In the genomic region with DNA sequence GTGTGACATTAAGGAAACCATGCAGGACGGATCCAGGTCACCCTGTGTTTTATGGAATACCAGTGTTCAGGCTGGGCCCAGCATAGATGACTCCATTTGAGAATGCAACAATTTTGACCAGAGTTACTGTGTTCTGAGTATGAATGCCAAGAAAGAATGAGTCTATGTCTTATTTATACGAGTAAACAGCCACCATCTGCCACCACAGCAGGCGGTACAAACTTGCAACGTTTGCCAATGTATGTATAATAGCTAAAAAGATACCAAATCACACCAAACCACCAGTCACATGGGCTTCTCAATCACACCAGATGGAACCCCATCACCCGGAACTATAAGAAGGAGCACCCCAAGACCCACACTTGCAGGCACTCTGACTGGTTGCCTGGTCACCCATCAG, we compare ENCODE assay signal across 15 mouse cellular contexts.
A peak's percentile ranks its signal among the peaks of the same experiment; 100 is the strongest.
DNase-seq lines count a peak whose midpoint lies in the region; ATAC-seq lines count a peak whose summit lies in the region.
"Had no signal": no experiment of that assay in that cellular context is flagged by ENCODE, and none has a peak within 500 bp of the region (broad histone marks: within the 10 kb centered on the region; RNA-seq: fewer than 3 reads in every experiment).

No protein-coding gene starts in this region.

- peak; percentile 18 for DNase-seq in right cerebral cortex, adult 18-20 months
- no peak for DNase-seq in right cerebral cortex, postnatal 4 days
- DNase-seq in layer of hippocampus, adult 18-20 months (ENCODE audit: low spot score in 2 of 2): peak; percentile 65 to 87
- peak; percentile 42 to 61 for DNase-seq in left cerebral cortex, postnatal 25 days (ENCODE audit: low spot score in 2 of 2)
- DNase-seq in urinary bladder, adult 2 months (ENCODE audit: low spot score): no peak
- no peak for DNase-seq in gastrocnemius, adult 8-10 months (ENCODE audit: low spot score in 2 of 2)
- DNase-seq: heart, postnatal 4 days; lung, adult 2 months; spleen, adult 18-20 months had no signal

- no peak overlapping the region for H3K4me2 ChIP-seq in neural tube, embryonic 15.5 days
- H3K4me2 ChIP-seq: limb, embryonic 12.5 days had no signal

- H3K9me3 ChIP-seq in neural tube, embryonic 15.5 days (replicated peaks): no peaks in the 10 kb centered on the region
- H3K9me3 ChIP-seq: limb, embryonic 12.5 days had no signal

- WGBS in neural tube, embryonic 15.5 days: 83% methylated on average over 5 of the region's 5 CpGs

- H3K4me1 ChIP-seq in neural tube, embryonic 15.5 days: no peaks in the 10 kb centered on the region
- H3K4me1 ChIP-seq: limb, embryonic 12.5 days had no signal

- H3K27ac ChIP-seq in neural tube, embryonic 15.5 days (replicated peaks): no peak overlapping the region
- H3K27ac ChIP-seq: kidney, postnatal 0 days; limb, embryonic 12.5 days had no signal

- no peak for ATAC-seq in neural tube, embryonic 15.5 days (ENCODE audit: low FRiP score)
- ATAC-seq: activated CD4-positive, CD25-positive, alpha-beta regulatory T cell, adult 4 months; CD4-positive, CD25-positive, alpha-beta regulatory T cell, adult 4 months; inflammation-experienced regulatory T-cells, adult 6 months had no signal

- no peak overlapping the region for H3K4me3 ChIP-seq in neural tube, embryonic 15.5 days (replicated peaks)
- H3K4me3 ChIP-seq: limb, embryonic 12.5 days had no signal

- H3K36me3 ChIP-seq in neural tube, embryonic 15.5 days: no peaks in the 10 kb centered on the region
- H3K36me3 ChIP-seq: limb, embryonic 12.5 days had no signal

- H3K27me3 ChIP-seq in neural tube, embryonic 15.5 days (replicated peaks): no peaks in the 10 kb centered on the region
- H3K27me3 ChIP-seq: limb, embryonic 12.5 days had no signal

- intact Hi-C loops in left cerebral cortex, postnatal 25 days (cut with DNase I): no loop called here

- no peak overlapping the region for H3K9ac ChIP-seq in neural tube, embryonic 15.5 days (replicated peaks)
- H3K9ac ChIP-seq: limb, embryonic 12.5 days had no signal

Comparison
In these comparisons a context has a peak if more than half of its experiments do, and no peak if none do; other contexts are left out.
1. DNase-seq: peak in right cerebral cortex, adult 18-20 months (single experiment), layer of hippocampus, adult 18-20 months (2 of 2) and left cerebral cortex, postnatal 25 days (2 of 2); none in right cerebral cortex, postnatal 4 days (single experiment), urinary bladder, adult 2 months (single experiment) and gastrocnemius, adult 8-10 months (0 of 2).